Mouse (Mus musculus): Measurements from ENCODE around the gene Cyp46a1. TPM values are rescaled to one million over a fixed set of nuclear protein-coding genes. Genes with fewer than 3 reads are reported as not detected.

Gene Cyp46a1
- total RNA-seq, 2 experiments from 2014 or later = 89.7 to 103 TPM

- no peak for DNase-seq (ENCODE audit: low spot score in 2 of 2)
Observed at GRCm38 (mm10) chr12:108310456-108311027, 23.6 kb upstream of the Cyp46a1 start.

- no peak for DNase-seq (ENCODE audit: low spot score in 2 of 2)
Observed at GRCm38 (mm10) chr12:108311741-108312290, 22.4 kb upstream of the Cyp46a1 start.

GRCm38 (mm10) chr12:108312432-108312851 is 21.7 kb upstream of the Cyp46a1 start:
- no peak for DNase-seq (ENCODE audit: low spot score in 2 of 2)

GRCm38 (mm10) chr12:108313244-108313772 is 20.9 kb upstream of the Cyp46a1 start:
- DNase-seq (ENCODE audit: low spot score in 2 of 2) = no peak

GRCm38 (mm10) chr12:108315818-108316217 is 18.4 kb upstream of the Cyp46a1 start:
- DNase-seq (ENCODE audit: low spot score in 2 of 2) = no peak

GRCm38 (mm10) chr12:108316655-108317054 is 17.5 kb upstream of the Cyp46a1 start:
- no peak for DNase-seq (ENCODE audit: low spot score in 2 of 2)

- no peak for DNase-seq (ENCODE audit: low spot score in 2 of 2)
Observed at GRCm38 (mm10) chr12:108317201-108317738, 16.9 kb upstream of the Cyp46a1 start.

- DNase-seq (ENCODE audit: low spot score in 2 of 2) = no peak
Observed at GRCm38 (mm10) chr12:108317826-108318430, 16.3 kb upstream of the Cyp46a1 start.

- DNase-seq (ENCODE audit: low spot score in 2 of 2) = no peak
Observed at GRCm38 (mm10) chr12:108318499-108318898, 15.7 kb upstream of the Cyp46a1 start.

GRCm38 (mm10) chr12:108320096-108320495 is 14.1 kb upstream of the Cyp46a1 start:
- DNase-seq (ENCODE audit: low spot score in 2 of 2) = no peak

- peak; percentile 43 to 63 for DNase-seq (ENCODE audit: low spot score in 2 of 2)
Observed at GRCm38 (mm10) chr12:108326401-108326800, 7.8 kb upstream of the Cyp46a1 start.

GRCm38 (mm10) chr12:108327889-108328491 is 6.2 kb upstream of the Cyp46a1 start:
- peak; percentile 82 to 85 for DNase-seq (ENCODE audit: low spot score in 2 of 2)

GRCm38 (mm10) chr12:108333056-108333455 is 1.1 kb upstream of the Cyp46a1 start:
- DNase-seq (ENCODE audit: low spot score in 2 of 2) = peak; percentile 86 to 91

- no peak for DNase-seq (ENCODE audit: low spot score in 2 of 2)
Observed at GRCm38 (mm10) chr12:108333481-108333882, 699 bp upstream of the Cyp46a1 start.

GRCm38 (mm10) chr12:108334529-108334928 is 348 bp downstream of the Cyp46a1 start:
- DNase-seq (ENCODE audit: low spot score in 2 of 2) = peak in 1 of 2 experiments; percentile 57

- peak in 1 of 2 experiments; percentile 51 for DNase-seq (ENCODE audit: low spot score in 2 of 2)
Observed at GRCm38 (mm10) chr12:108338572-108339190, 4.5 kb downstream of the Cyp46a1 start.

- no peak for DNase-seq (ENCODE audit: low spot score in 2 of 2)
Observed at GRCm38 (mm10) chr12:108348151-108348550, 14.0 kb downstream of the Cyp46a1 start.

- DNase-seq (ENCODE audit: low spot score in 2 of 2) = peak in 1 of 2 experiments; percentile 58
Observed at GRCm38 (mm10) chr12:108349026-108349425, 14.8 kb downstream of the Cyp46a1 start.

GRCm38 (mm10) chr12:108350931-108351330 is 16.8 kb downstream of the Cyp46a1 start:
- DNase-seq (ENCODE audit: low spot score in 2 of 2) = no peak

GRCm38 (mm10) chr12:108352371-108353136 is 18.4 kb downstream of the Cyp46a1 start:
- no peak for DNase-seq (ENCODE audit: low spot score in 2 of 2)

Data from layer of hippocampus, postnatal 10 days (tissue).